In genomic region chr6:52674541-52674940, GRCm38 (mm10) we compare ENCODE assay signal across 18 mouse cellular contexts. TPM values are rescaled to one million over a fixed set of nuclear protein-coding genes. Genes with fewer than 3 reads are reported as not detected.
DNase-seq lines count a peak whose midpoint lies in the region; ATAC-seq and TF ChIP-seq lines count a peak whose summit lies in the region.
"Had no signal": no experiment of that assay in that cellular context is flagged by ENCODE, and none has a peak within 500 bp of the region (broad histone marks: within the 10 kb centered on the region; RNA-seq: fewer than 3 reads in every experiment).

No protein-coding gene starts in this region.

- intact Hi-C loops in heart, postnatal 36 days (cut with DNase I), result loop anchor here (2.0 kb wide), 1 partner anchor 40 kb away; no protein-coding TSS in a partner anchor

- H3K4me1 ChIP-seq in megakaryocyte, embryonic 14.5 days, result peaks cover 83% of the 10 kb centered on the region
- H3K4me1 ChIP-seq in brown adipose tissue, adult 24 weeks (ENCODE audit: control insufficient read depth, insufficient read depth, insufficient read length, low read length), result peaks cover 8% of the 10 kb centered on the region
- H3K4me1 ChIP-seq in lung, adult 2 months (ENCODE audit: control insufficient read depth, insufficient read depth, low read length), result no peaks in the 10 kb centered on the region; the same call in 1 of the 2 replicates
- H3K4me1 ChIP-seq: heart, embryonic 10.5 days; midbrain, embryonic 15.5 days had no signal

- no peaks in the 10 kb centered on the region for H3K9me3 ChIP-seq in megakaryocyte, embryonic 14.5 days
- H3K9me3 ChIP-seq: embryonic facial prominence, embryonic 15.5 days; forebrain, embryonic 13.5 days; heart, embryonic 10.5 days; midbrain, embryonic 15.5 days had no signal

- H3K4me3 ChIP-seq in megakaryocyte, embryonic 14.5 days (replicated peaks), result peak overlapping the region; percentile 64
- no peak overlapping the region for H3K4me3 ChIP-seq in brown adipose tissue, adult 24 weeks (ENCODE audit: insufficient read depth, low read depth, low read length)
- no peak overlapping the region for H3K4me3 ChIP-seq in lung, adult 2 months (replicated peaks; ENCODE audit: extremely low read depth, low read depth, low read length)
- H3K4me3 ChIP-seq: embryonic facial prominence, embryonic 15.5 days; forebrain, embryonic 13.5 days; heart, embryonic 10.5 days; midbrain, embryonic 15.5 days had no signal

- TF ChIP-seq CTCF in lung, adult 2 months (IDR thresholded peaks at IDR 0.05; ENCODE audit: insufficient read depth, low read length), result no peak

- peak; percentile 88 for DNase-seq in heart, adult 11 months
- no peak for DNase-seq in heart, postnatal 36 days
- peak; percentile 66 to 78 for DNase-seq in kidney, postnatal 25 days
- DNase-seq in B cell, adult 2 months, result no peak
- DNase-seq in lung, adult 2 months, result no peak
- DNase-seq: cerebellum, adult 11 months; gastrocnemius, postnatal 10 days; lung, embryonic 14.5 days; thymus, postnatal 14 days had no signal

- 0 out of 2 replicates have a peak overlapping the region, but pooled peaks have one; percentile 2 for H3K27ac ChIP-seq in brown adipose tissue, adult 24 weeks (replicated peaks; ENCODE audit: low read depth, low read length)
- H3K27ac ChIP-seq: embryonic facial prominence, embryonic 15.5 days; forebrain, embryonic 13.5 days; heart, embryonic 10.5 days; macrophage; midbrain, embryonic 15.5 days had no signal

- no peaks in the 10 kb centered on the region for H3K27me3 ChIP-seq in megakaryocyte, embryonic 14.5 days (replicated peaks)
- H3K27me3 ChIP-seq: embryonic facial prominence, embryonic 15.5 days; midbrain, embryonic 15.5 days had no signal

- ATAC-seq in megakaryocyte, adult 5-6 weeks (ENCODE audit: poor library complexity, severe bottlenecking), result no peak
- ATAC-seq: CD4-positive, CD25-positive, alpha-beta regulatory T cell, adult 4 months; forebrain, embryonic 13.5 days; midbrain, embryonic 15.5 days had no signal

- no peaks in the 10 kb centered on the region for H3K36me3 ChIP-seq in megakaryocyte, embryonic 14.5 days (replicated peaks; ENCODE audit: low read length)
- H3K36me3 ChIP-seq: embryonic facial prominence, embryonic 15.5 days; heart, embryonic 10.5 days; midbrain, embryonic 15.5 days had no signal

- TF ChIP-seq POLR2A in lung, adult 2 months (IDR thresholded peaks at IDR 0.05; ENCODE audit: borderline replicate concordance, extremely low read depth, low read depth, low read length), result no peak

- WGBS in lung, adult 2 months, result 60% methylated on average over 12 of the region's 12 CpGs

RNA-seq across cellular contexts. Expression of gene Hibadh, which starts 34.4 kb away (rescaled TPM):
- 100 to 1,000 TPM; 243 to 261 TPM for total RNA-seq in heart, postnatal 36 days (2021)
- 0.57 and 9.1 TPM in 2 replicates for polyA plus RNA-seq in megakaryocyte, embryonic 14.5 days (2012; ENCODE audit: insufficient read depth, low replicate concordance)
- 41.2 and 45.0 TPM in 2 replicates for total RNA-seq in megakaryocyte, adult 5-6 weeks (2015)
- 23.8 and 29.6 TPM in 2 replicates for total RNA-seq in megakaryocyte, adult 5-6 weeks (2017)
- 442 and 614 TPM in 2 replicates for polyA plus RNA-seq in brown adipose tissue, adult 24 weeks (2012; ENCODE audit: insufficient read depth, insufficient read length, missing spikeins)
- polyA plus RNA-seq in lung, adult 2 months (2012; rRNA removed), result 28.1 and 37.5 TPM in 2 replicates

RNA-seq across cellular contexts. Expression of gene Tax1bp1, which starts 39.0 kb away (rescaled TPM):
- total RNA-seq in heart, postnatal 36 days (2021), result 100 to 1,000 TPM; 119 to 126 TPM
- polyA plus RNA-seq in megakaryocyte, embryonic 14.5 days (2012; ENCODE audit: insufficient read depth, low replicate concordance), result 12.5 and 13.6 TPM in 2 replicates
- total RNA-seq in megakaryocyte, adult 5-6 weeks (2015), result 154 and 156 TPM in 2 replicates
- 239 and 259 TPM in 2 replicates for total RNA-seq in megakaryocyte, adult 5-6 weeks (2017)
- 99.2 and 121 TPM in 2 replicates for polyA plus RNA-seq in brown adipose tissue, adult 24 weeks (2012; ENCODE audit: insufficient read depth, insufficient read length, missing spikeins)
- polyA plus RNA-seq in lung, adult 2 months (2012; rRNA removed), result 30.5 and 31.2 TPM in 2 replicates

Comparison
In these comparisons a context has a peak if more than half of its experiments do, and no peak if none do; other contexts are left out.
1. DNase-seq: peak in heart, adult 11 months (single experiment) and kidney, postnatal 25 days (2 of 2); none in heart, postnatal 36 days (0 of 2), B cell, adult 2 months (0 of 2) and lung, adult 2 months (single experiment).
2. RNA of gene Hibadh, which starts 34.4 kb away (polyA plus RNA-seq): 442 to 614 TPM in brown adipose tissue, adult 24 weeks; 28.1 to 37.5 TPM in lung, adult 2 months and 0.57 to 9.1 TPM in megakaryocyte, embryonic 14.5 days; every median in the first group is over 10 times any median in the second.